Mouse (Mus musculus) G1E (cell line): ENCODE measurements around the gene Chrm2.

Source experiments
- GATA1 ChIP-seq: IDR thresholded peaks from 2 replicates; pipeline ENCODE4 v1.6.1; 2012; ENCODE audit warnings: borderline replicate concordance, low read length, inconsistent platforms, mixed read lengths
- POLR2AphosphoS5 ChIP-seq: IDR thresholded peaks from 2 replicates; pipeline ENCODE4 v1.6.1; 2012; ENCODE audit warnings: low read depth, low read length, inconsistent platforms; ENCODE audit not compliant: insufficient replicate concordance

DNA sequence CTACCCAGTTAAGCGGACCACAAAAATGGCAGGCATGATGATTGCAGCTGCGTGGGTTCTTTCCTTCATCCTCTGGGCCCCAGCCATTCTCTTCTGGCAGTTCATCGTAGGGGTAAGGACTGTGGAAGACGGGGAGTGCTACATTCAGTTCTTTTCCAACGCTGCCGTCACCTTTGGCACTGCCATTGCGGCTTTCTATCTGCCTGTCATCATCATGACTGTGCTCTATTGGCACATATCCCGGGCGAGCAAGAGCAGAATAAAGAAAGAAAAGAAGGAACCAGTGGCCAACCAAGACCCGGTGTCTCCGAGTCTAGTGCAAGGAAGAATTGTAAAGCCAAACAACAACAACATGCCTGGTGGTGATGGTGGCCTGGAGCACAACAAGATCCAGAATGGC lies 135.7 kb downstream of the Chrm2 start:
- TF ChIP-seq GATA1 (no peak), POLR2AphosphoS5 (no peak)
